In the genomic region with DNA sequence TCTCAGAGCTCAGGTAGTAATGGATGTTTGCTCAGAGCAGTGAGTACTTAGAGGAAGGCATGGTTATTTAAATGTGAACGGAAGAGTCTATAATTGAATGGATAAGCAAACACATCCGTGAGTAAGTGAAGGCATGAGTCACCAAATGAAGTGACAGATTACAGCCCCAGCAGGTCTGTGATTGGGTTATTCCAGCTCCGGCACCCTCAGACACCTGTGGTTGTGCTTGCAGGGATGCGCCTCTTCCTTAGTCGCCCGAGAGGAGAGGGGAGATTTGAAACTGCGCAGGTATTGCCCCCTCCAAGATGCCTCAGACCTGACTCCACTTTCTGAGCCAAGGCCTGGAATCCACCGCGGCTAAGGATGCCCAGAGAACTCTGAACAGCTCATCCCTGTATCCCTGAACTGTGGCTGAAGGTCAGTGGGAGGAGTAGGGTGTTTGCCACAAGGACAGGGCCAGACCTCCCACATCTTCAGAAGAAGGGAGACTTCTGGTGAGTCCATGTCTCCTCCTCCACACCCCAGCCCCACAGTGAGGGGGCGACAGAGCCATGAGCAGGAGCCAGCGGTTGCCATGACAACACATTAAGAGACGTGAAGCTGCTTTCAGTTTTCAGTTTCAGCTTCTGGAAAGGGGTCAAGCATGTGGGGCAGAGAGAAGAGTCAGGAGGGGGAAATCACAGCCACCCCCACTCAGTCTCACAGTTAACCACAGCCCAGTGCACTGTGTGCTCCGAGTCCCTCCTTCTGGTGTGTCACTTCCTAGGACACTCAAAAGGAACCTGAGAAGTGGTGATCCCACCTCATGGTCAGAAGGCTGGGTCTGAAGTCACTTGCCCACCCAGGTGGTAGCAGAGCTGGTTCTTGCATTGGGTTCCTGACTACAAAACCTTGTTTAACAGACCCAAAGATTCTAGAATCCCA, we compare ENCODE assay signal across 11 mouse cellular contexts. TPM values are rescaled to one million over a fixed set of nuclear protein-coding genes. Genes with fewer than 3 reads are reported as not detected.
DNase-seq lines count a peak whose midpoint lies in the region; ATAC-seq and TF ChIP-seq lines count a peak whose summit lies in the region.
"Had no signal": no experiment of that assay in that cellular context is flagged by ENCODE, and none has a peak within 500 bp of the region (broad histone marks: within the 10 kb centered on the region; RNA-seq: fewer than 3 reads in every experiment).

No protein-coding gene starts in this region.

- TF ChIP-seq CTCF in forebrain, postnatal 0 days (IDR thresholded peaks at IDR 0.05; ENCODE audit: low read depth): peak; percentile 46

- WGBS in forebrain, postnatal 0 days: 47% methylated on average over 13 of the region's 13 CpGs

- no peak overlapping the region for H3K4me2 ChIP-seq in forebrain, postnatal 0 days (ENCODE audit: low read depth)
- H3K4me2 ChIP-seq: embryonic facial prominence, embryonic 12.5 days had no signal

- H3K36me3 ChIP-seq in forebrain, postnatal 0 days (ENCODE audit: insufficient read depth): no peaks in the 10 kb centered on the region
- H3K36me3 ChIP-seq: embryonic facial prominence, embryonic 12.5 days had no signal

- no peak overlapping the region for H3K27ac ChIP-seq in forebrain, postnatal 0 days (ENCODE audit: low read depth, low read length)
- H3K27ac ChIP-seq: embryonic facial prominence, embryonic 12.5 days had no signal

- no peaks in the 10 kb centered on the region for H3K27me3 ChIP-seq in forebrain, postnatal 0 days (ENCODE audit: insufficient read depth, low read length)

- H3K4me1 ChIP-seq in forebrain, postnatal 0 days (ENCODE audit: insufficient read depth): no peaks in the 10 kb centered on the region
- H3K4me1 ChIP-seq: embryonic facial prominence, embryonic 12.5 days had no signal

- H3K4me3 ChIP-seq in forebrain, postnatal 0 days (ENCODE audit: low read depth, low read length): no peak overlapping the region
- H3K4me3 ChIP-seq: embryonic facial prominence, embryonic 12.5 days had no signal

- DNase-seq in kidney, postnatal 10 days: peak; percentile 17
- DNase-seq in kidney, postnatal 36 days: no peak
- peak; percentile 72 for DNase-seq in forebrain, postnatal 0 days
- DNase-seq in left cerebral cortex, adult 18-20 months (ENCODE audit: low spot score in 2 of 2): peak; percentile 70 to 79
- DNase-seq in retina, postnatal 7 days (ENCODE audit: low read depth, low spot score): peak; percentile 14
- DNase-seq in natural killer cell, adult 2 months (ENCODE audit: low spot score in 2 of 2): no peak
- DNase-seq in lung, postnatal 4 days: no peak

- ATAC-seq in forebrain, postnatal 0 days: peak; percentile 60
- no peak for ATAC-seq in megakaryocyte-erythroid progenitor cell, adult 5-6 weeks (replicated peaks; ENCODE audit: low FRiP score, low TSS enrichment, poor library complexity, severe bottlenecking)

- no peak overlapping the region for H3K9ac ChIP-seq in forebrain, postnatal 0 days
- H3K9ac ChIP-seq: embryonic facial prominence, embryonic 12.5 days had no signal

- no peaks in the 10 kb centered on the region for H3K9me3 ChIP-seq in forebrain, postnatal 0 days (ENCODE audit: low read length)
- H3K9me3 ChIP-seq: embryonic facial prominence, embryonic 12.5 days had no signal

RNA-seq across cellular contexts. Expression of gene Hrh1, which starts 49.6 kb away (rescaled TPM):
- total RNA-seq in forebrain, postnatal 0 days (2014; rRNA removed): 3.0 and 3.6 TPM in 2 replicates
- polyA plus RNA-seq in forebrain, postnatal 0 days (2015; fragmentation: Nextera tagmentation; extraction: Ambion mirVana): 1.0 and 2.6 TPM in 2 replicates
- 10 to 100 TPM; 25.9 to 32.0 TPM for total RNA-seq in left cerebral cortex, adult 18-20 months (2021)
- not detected in 2 replicates for total RNA-seq in megakaryocyte-erythroid progenitor cell, adult 5-6 weeks (2014; fragmentation: Nextera tagmentation)
- total RNA-seq in megakaryocyte-erythroid progenitor cell, adult 5-6 weeks (2017): not detected in 2 replicates
- total RNA-seq: liver, adult 2 months had no signal
- polyA plus RNA-seq: stomach, embryonic 14.5 days had no signal

Comparison
In these comparisons a context has a peak if more than half of its experiments do, and no peak if none do; other contexts are left out.
1. DNase-seq: peak in kidney, postnatal 10 days (single experiment), forebrain, postnatal 0 days (single experiment), left cerebral cortex, adult 18-20 months (2 of 2) and retina, postnatal 7 days (single experiment); none in kidney, postnatal 36 days (0 of 2), natural killer cell, adult 2 months (0 of 2) and lung, postnatal 4 days (0 of 2).